Mouse (Mus musculus) central nervous system, embryonic 11.5 days (tissue): Measurements from ENCODE around the gene Rgs7. TPM values are rescaled to one million over a fixed set of nuclear protein-coding genes. Genes with fewer than 3 reads are reported as not detected.

Source experiments
- polyA plus RNA-seq: library from polyadenylated mRNA; depleted of rRNA; stranded (reverse); fragments of >200 nt; gene quantifications from 2 replicates; pipeline ENCODE4 v1.2.3, GENCODE M21; 2012; rRNA removed

The Rgs7 gene
- polyA plus RNA-seq, result 3.1 and 4.8 TPM in 2 replicates

GRCm38 (mm10) chr1:175491861-175492682 is at the start of gene Rgs7:
Rgs7 (minus strand) TSS chr1:175492500.

Other genes with a start within 250 kb of the Rgs7 start
- 0.14 and 0.26 TPM in 2 replicates for gene Kmo, start 127.9 kb upstream of the Rgs7 start, polyA plus RNA-seq
- gene Fh1, start 133.1 kb upstream of the Rgs7 start, polyA plus RNA-seq, result 53.4 and 111 TPM in 2 replicates
- gene Opn3, start 200.3 kb upstream of the Rgs7 start, polyA plus RNA-seq, result 5.1 and 5.9 TPM in 2 replicates
- 6.3 and 8.3 TPM in 2 replicates for gene Chml, start 200.4 kb upstream of the Rgs7 start, polyA plus RNA-seq
- gene Wdr64, start 206.1 kb upstream of the Rgs7 start, polyA plus RNA-seq, result 0.05 and 0.06 TPM in 2 replicates